Mouse (Mus musculus): ENCODE data around the gene Rasa4. TPM values are rescaled to one million over a fixed set of nuclear protein-coding genes. Genes with fewer than 3 reads are reported as not detected.
"Not testable (repeated sequence)": the region's sequence is repeated elsewhere in the genome, so short reads cannot be mapped to it uniquely, and the experiment has no call there.

Gene Rasa4
- polyA plus RNA-seq, 1 experiment: 43.0 TPM

- H3K36me3 ChIP-seq (ENCODE audit: control insufficient read depth, insufficient read depth, low read length): no peaks in the 10 kb centered on the region
- H3K27me3 ChIP-seq (ENCODE audit: control insufficient read depth, insufficient read depth, low read length): no peaks in the 10 kb centered on the region
- WGBS: 88% methylated on average over 10 of the region's 10 CpGs
- H3K27ac ChIP-seq (ENCODE audit: insufficient read depth, low read length): no peak overlapping the region
- TF ChIP-seq POLR2A (IDR thresholded peaks at IDR 0.05; ENCODE audit: low read depth, low read length) (no peak), CTCF (IDR thresholded peaks at IDR 0.05; ENCODE audit: extremely low read depth, insufficient read depth, insufficient read length, insufficient replicate concordance) (no peak)
- H3K4me3 ChIP-seq (ENCODE audit: extremely low read depth, insufficient read depth, insufficient read length): no peak overlapping the region
- DNase-seq (ENCODE audit: low read depth in 1 of 2, low spot score in 2 of 2): no peak
- no peaks in the 10 kb centered on the region for H3K4me1 ChIP-seq (ENCODE audit: control insufficient read depth, insufficient read depth, insufficient read length)
These were observed 19.8 kb upstream of the Rasa4 start for GRCm38 (mm10) chr5:136063920-136064319.

GRCm38 (mm10) chr5:136066404-136067148 is 17.1 kb upstream of the Rasa4 start:
- H3K27me3 ChIP-seq (ENCODE audit: control insufficient read depth, insufficient read depth, low read length); H3K4me1 ChIP-seq (ENCODE audit: control insufficient read depth, insufficient read depth, insufficient read length); H3K27ac ChIP-seq (ENCODE audit: insufficient read depth, low read length); DNase-seq (ENCODE audit: low read depth in 1 of 2, low spot score in 2 of 2); H3K4me3 ChIP-seq (ENCODE audit: extremely low read depth, insufficient read depth, insufficient read length); H3K36me3 ChIP-seq (ENCODE audit: control insufficient read depth, insufficient read depth, low read length): not testable (repeated sequence)
- WGBS: 48% methylated on average over 11 of the region's 11 CpGs

GRCm38 (mm10) chr5:136069411-136069810 is 14.3 kb upstream of the Rasa4 start:
- 75% methylated on average over 2 of the region's 2 CpGs for WGBS
- Histone ChIP-seq H3K4me3 (ENCODE audit: extremely low read depth, insufficient read depth, insufficient read length) (no peak overlapping the region), H3K27ac (ENCODE audit: insufficient read depth, low read length) (no peak overlapping the region), H3K36me3 (ENCODE audit: control insufficient read depth, insufficient read depth, low read length) (no peaks in the 10 kb centered on the region), H3K27me3 (ENCODE audit: control insufficient read depth, insufficient read depth, low read length) (no peaks in the 10 kb centered on the region), H3K4me1 (ENCODE audit: control insufficient read depth, insufficient read depth, insufficient read length) (no peaks in the 10 kb centered on the region)
- no peak for DNase-seq (ENCODE audit: low read depth in 1 of 2, low spot score in 2 of 2)
- TF ChIP-seq POLR2A (IDR thresholded peaks at IDR 0.05; ENCODE audit: low read depth, low read length) (no peak), CTCF (IDR thresholded peaks at IDR 0.05; ENCODE audit: extremely low read depth, insufficient read depth, insufficient read length, insufficient replicate concordance) (no peak)

GRCm38 (mm10) chr5:136073051-136073450 is 10.7 kb upstream of the Rasa4 start:
- Histone ChIP-seq H3K27me3 (ENCODE audit: control insufficient read depth, insufficient read depth, low read length) (no peaks in the 10 kb centered on the region), H3K4me3 (ENCODE audit: extremely low read depth, insufficient read depth, insufficient read length) (no peak overlapping the region), H3K27ac (ENCODE audit: insufficient read depth, low read length) (no peak overlapping the region), H3K4me1 (ENCODE audit: control insufficient read depth, insufficient read depth, insufficient read length) (peaks cover 12% of the 10 kb centered on the region; the same call in 1 of the 2 replicates), H3K36me3 (ENCODE audit: control insufficient read depth, insufficient read depth, low read length) (no peaks in the 10 kb centered on the region)
- TF ChIP-seq CTCF (IDR thresholded peaks at IDR 0.05; ENCODE audit: extremely low read depth, insufficient read depth, insufficient read length, insufficient replicate concordance) (no peak), POLR2A (IDR thresholded peaks at IDR 0.05; ENCODE audit: low read depth, low read length) (no peak)
- DNase-seq (ENCODE audit: low read depth in 1 of 2, low spot score in 2 of 2): no peak
- WGBS: 59% methylated on average over 6 of the region's 6 CpGs

GRCm38 (mm10) chr5:136073526-136073925 is 10.2 kb upstream of the Rasa4 start:
- no peak for DNase-seq (ENCODE audit: low read depth in 1 of 2, low spot score in 2 of 2)
- Histone ChIP-seq H3K4me3 (ENCODE audit: extremely low read depth, insufficient read depth, insufficient read length) (no peak overlapping the region), H3K36me3 (ENCODE audit: control insufficient read depth, insufficient read depth, low read length) (no peaks in the 10 kb centered on the region), H3K27ac (ENCODE audit: insufficient read depth, low read length) (no peak overlapping the region), H3K27me3 (ENCODE audit: control insufficient read depth, insufficient read depth, low read length) (no peaks in the 10 kb centered on the region), H3K4me1 (ENCODE audit: control insufficient read depth, insufficient read depth, insufficient read length) (peaks cover 12% of the 10 kb centered on the region; the same call in 1 of the 2 replicates)
- WGBS: 81% methylated on average over 11 of the region's 11 CpGs
- TF ChIP-seq POLR2A (IDR thresholded peaks at IDR 0.05; ENCODE audit: low read depth, low read length) (no peak), CTCF (IDR thresholded peaks at IDR 0.05; ENCODE audit: extremely low read depth, insufficient read depth, insufficient read length, insufficient replicate concordance) (no peak)

- H3K4me3 ChIP-seq (ENCODE audit: extremely low read depth, insufficient read depth, insufficient read length): no peak overlapping the region
- peaks cover 12% of the 10 kb centered on the region; the same call in 1 of the 2 replicates for H3K4me1 ChIP-seq (ENCODE audit: control insufficient read depth, insufficient read depth, insufficient read length)
- DNase-seq (ENCODE audit: low read depth in 1 of 2, low spot score in 2 of 2): no peak
- TF ChIP-seq CTCF (IDR thresholded peaks at IDR 0.05; ENCODE audit: extremely low read depth, insufficient read depth, insufficient read length, insufficient replicate concordance) (no peak), POLR2A (IDR thresholded peaks at IDR 0.05; ENCODE audit: low read depth, low read length) (no peak)
- H3K36me3 ChIP-seq (ENCODE audit: control insufficient read depth, insufficient read depth, low read length): no peaks in the 10 kb centered on the region
- no peaks in the 10 kb centered on the region for H3K27me3 ChIP-seq (ENCODE audit: control insufficient read depth, insufficient read depth, low read length)
- H3K27ac ChIP-seq (ENCODE audit: insufficient read depth, low read length): no peak overlapping the region
- WGBS: 69% methylated on average over 5 of the region's 5 CpGs
These were observed 8.6 kb upstream of the Rasa4 start for GRCm38 (mm10) chr5:136075076-136075475.

GRCm38 (mm10) chr5:136076284-136076683 is 7.4 kb upstream of the Rasa4 start:
- H3K27ac ChIP-seq (ENCODE audit: insufficient read depth, low read length): no peak overlapping the region
- WGBS: 70% methylated on average over 7 of the region's 7 CpGs
- H3K4me1 ChIP-seq (ENCODE audit: control insufficient read depth, insufficient read depth, insufficient read length): peaks cover 12% of the 10 kb centered on the region; the same call in 1 of the 2 replicates
- no peaks in the 10 kb centered on the region for H3K36me3 ChIP-seq (ENCODE audit: control insufficient read depth, insufficient read depth, low read length)
- DNase-seq (ENCODE audit: low read depth in 1 of 2, low spot score in 2 of 2): no peak
- H3K27me3 ChIP-seq (ENCODE audit: control insufficient read depth, insufficient read depth, low read length): no peaks in the 10 kb centered on the region
- no peak for TF ChIP-seq CTCF (IDR thresholded peaks at IDR 0.05; ENCODE audit: extremely low read depth, insufficient read depth, insufficient read length, insufficient replicate concordance)
- no peak for TF ChIP-seq POLR2A (IDR thresholded peaks at IDR 0.05; ENCODE audit: low read depth, low read length)
- H3K4me3 ChIP-seq (ENCODE audit: extremely low read depth, insufficient read depth, insufficient read length): no peak overlapping the region
